Mouse (Mus musculus) naive thymus-derived CD4-positive, alpha-beta T cell, adult 2 months (primary cell): ENCODE measurements around the gene Gm6525.

Experiments
- DNase-seq: peaks from one replicate; pipeline ENCODE4 v3.0.0-alpha.2; 2011; ENCODE audit warnings: low read depth

Gm6525 gene

GRCm38 (mm10) chr3:84173581-84174154 is at the start of gene Gm6525:
TSS of gene Gm6525 (plus strand) at chr3:84174104.
- DNase-seq, result no peak

DNA sequence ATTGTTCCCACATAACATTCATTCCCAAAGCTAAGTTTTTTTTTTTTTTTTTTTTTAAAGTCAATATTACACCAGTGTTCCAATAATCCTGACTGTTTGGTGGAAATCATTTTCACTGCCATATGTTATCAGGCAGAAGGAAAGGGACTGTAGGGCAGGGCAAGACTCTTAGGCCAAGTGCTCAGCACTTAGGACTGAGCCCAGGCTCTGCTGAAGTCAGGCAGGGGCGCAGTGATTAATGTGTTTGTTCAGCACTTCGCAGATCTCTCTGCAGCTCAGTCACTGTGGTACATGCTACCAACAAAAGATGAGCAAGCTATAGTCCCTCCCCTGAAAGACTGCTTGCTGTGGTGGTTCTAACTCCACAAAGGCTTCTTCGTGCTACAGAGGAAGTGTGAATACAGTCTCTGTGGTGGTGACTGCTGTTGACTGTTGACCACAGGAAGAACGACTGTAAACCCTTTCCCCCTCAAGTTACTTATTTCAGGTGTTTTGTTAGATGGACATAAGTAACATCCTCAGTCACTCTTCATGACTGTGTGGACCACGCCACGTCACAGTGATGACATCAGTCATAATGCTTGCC is 48.1 kb upstream of the Gm6525 start:
- no peak for DNase-seq

- DNase-seq, result no peak
These were observed 47.2 kb upstream of the Gm6525 start for GRCm38 (mm10) chr3:84126721-84127120.

- no peak for DNase-seq
These were observed 46.5 kb upstream of the Gm6525 start for GRCm38 (mm10) chr3:84127431-84127830.

GRCm38 (mm10) chr3:84128871-84129870 is 44.7 kb upstream of the Gm6525 start:
- DNase-seq, result no peak

GRCm38 (mm10) chr3:84130776-84131175 is 43.1 kb upstream of the Gm6525 start:
- no peak for DNase-seq

GRCm38 (mm10) chr3:84131369-84131768 is 42.5 kb upstream of the Gm6525 start:
- no peak for DNase-seq

GRCm38 (mm10) chr3:84135387-84135786 is 38.5 kb upstream of the Gm6525 start:
- no peak for DNase-seq

GRCm38 (mm10) chr3:84135933-84136332 is 38.0 kb upstream of the Gm6525 start:
- DNase-seq, result no peak

DNA sequence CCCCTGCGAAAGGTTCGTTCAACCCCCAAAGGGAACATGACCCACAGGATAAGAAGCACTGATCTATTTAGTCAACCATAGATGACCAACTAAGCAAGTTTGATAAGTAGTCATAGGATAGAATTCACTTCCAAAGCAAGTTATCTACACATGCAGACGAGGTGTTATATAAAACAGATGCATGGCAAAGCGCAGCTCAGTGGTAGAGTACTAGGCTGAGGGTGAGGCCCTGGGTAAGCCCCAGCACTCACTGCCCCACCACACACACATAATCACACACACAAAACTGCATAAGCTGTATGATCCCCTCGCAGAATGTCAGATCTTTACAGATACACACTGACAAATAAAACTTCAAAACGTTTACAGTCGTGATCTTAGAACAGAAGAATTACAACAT is 37.4 kb upstream of the Gm6525 start:
- no peak for DNase-seq

DNA sequence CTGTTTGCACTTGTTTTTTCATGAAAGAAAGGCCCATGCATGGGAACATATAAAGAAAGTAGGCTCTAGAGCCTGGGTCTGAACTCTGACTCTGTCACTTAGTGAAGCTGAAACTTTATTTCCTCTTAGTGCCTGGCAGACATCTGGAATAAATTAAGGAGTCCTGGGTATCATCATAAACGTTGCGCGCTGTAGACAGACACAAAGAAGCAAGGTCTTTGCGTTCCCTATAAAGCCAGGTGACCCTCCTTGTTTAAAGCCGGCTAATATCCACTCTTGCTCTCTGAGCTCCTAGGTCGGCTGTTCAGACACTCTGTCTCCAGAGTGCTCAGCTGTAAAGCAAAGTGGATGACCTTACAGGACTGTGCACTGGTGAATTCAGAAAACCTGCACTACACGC is 33.0 kb upstream of the Gm6525 start:
- no peak for DNase-seq

DNA sequence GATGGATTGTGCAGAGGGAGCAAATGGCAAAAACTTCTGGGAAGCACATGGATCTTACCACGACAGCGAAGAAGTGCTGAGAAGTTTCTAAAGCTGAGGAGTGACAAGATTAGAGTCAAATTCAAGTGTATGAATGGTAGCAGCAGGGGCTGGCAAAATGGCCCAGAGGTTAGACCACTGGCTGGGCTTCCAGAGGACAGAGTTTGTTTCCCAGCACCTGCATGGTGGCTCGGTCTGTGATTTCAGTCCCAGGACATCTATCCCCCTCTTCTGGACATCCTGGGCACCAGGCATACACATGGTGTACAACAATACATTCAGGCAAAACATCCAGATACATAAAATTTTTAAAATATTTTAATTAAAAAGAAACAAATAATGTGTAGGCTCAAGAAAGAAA is 24.1 kb upstream of the Gm6525 start:
- DNase-seq, result no peak

GRCm38 (mm10) chr3:84154721-84155141 is 19.2 kb upstream of the Gm6525 start:
- DNase-seq, result no peak

GRCm38 (mm10) chr3:84155146-84155545 is 18.8 kb upstream of the Gm6525 start:
- no peak for DNase-seq

DNA sequence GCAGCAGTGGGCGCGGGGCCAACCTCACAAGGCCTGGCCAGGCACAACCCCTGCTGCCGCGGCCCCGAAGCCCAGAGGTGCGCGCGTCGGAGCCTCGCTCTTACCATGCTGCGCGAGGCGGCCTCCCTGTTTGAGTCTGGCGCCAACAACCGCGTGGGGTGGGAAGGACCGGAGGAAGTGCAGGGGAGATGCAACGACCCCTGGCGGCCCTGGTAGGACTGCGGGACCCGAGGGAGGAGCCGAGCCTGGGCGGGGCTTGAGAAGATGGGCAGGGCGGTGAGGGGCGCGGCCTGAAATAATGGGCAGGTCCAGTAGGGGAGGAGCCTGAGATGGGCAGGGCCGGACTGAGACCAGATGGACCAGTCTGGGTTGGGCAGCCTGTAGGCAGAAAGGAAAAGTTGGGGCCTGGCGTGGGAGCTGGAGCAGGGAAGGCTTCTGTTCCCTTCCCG is 18.3 kb upstream of the Gm6525 start, which contains the start of gene Mnd1:
Gene Mnd1 (minus strand): TSS at position 229 of the 449 bp plus-strand sequence.
- DNase-seq, result peak; percentile 92

DNA sequence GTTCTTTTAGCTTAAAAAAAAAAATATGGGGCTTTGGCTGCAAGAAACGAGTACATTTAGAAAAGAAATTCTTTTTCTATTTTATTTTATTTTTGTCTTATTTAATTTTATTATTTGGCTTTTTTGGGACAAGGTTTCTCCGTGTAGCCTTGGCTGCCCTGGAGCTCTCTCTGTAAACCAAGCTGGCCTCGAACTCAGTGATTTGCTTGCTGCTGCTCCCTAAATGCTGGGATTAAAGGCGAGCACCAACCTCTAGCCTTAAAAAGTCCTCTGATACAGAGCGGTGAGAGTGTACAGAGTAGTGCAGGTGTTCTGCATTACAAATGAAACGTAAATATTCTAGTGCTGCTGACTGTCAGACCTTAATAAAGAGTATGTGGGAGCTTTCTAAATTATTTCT is 17.8 kb upstream of the Gm6525 start:
- no peak for DNase-seq

GRCm38 (mm10) chr3:84157011-84157410 is 16.9 kb upstream of the Gm6525 start:
- DNase-seq, result no peak

DNA sequence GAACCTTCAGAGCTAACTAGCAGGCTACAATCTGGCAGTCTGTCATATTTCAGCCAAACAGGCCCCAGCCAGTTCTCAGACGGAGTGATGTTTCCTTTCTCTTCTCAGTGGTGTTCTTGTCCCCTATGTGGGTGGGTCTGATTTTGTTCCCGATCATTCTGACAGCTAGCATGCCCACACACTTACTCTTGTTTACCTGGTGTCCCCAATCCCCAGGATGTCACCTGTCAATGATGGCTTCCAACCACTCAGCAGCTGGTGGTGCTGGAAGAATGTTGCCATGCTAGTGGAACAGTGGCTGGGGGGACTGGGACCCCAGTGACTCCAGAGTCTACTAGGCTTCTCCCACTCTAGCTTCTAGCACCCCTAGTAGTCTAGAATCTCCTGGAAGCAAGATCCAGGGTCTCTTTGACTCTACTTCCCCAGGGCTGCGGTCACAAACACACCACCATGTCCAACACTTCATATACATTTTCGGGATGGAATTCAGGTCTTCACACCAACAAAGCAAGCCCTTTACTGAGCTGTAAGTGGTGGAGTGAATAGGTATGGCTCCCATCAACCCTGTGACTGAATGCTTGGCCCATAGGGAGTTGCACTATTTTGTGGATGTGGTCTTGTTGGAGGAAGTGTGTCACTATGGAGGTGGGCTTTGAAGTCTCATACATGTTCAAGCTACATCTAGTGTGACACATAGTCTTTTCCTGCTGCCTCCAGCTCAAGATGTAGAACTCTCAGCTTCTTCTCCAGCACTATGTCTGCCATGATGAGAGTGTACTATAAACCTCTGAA is 16.1 kb upstream of the Gm6525 start:
- no peak for DNase-seq

DNA sequence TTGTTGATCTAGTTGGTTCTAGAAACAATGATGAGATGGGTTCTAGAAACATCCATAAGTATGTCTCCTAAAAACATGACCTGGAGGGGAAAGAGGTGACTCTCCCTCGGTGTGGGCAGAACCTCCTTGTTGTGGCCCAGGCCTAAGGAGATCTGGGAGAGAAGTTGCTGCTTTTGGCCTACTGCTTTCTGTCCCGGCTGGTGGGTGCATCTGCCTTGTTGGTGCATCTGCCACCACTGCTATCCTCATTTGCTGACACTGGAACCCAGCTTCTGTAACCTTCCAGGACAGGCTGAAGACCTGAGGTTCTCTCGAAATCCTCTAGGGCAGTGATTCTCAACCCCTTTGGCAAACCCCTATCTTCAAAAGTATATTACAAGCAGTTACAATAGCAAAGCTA is 8.5 kb upstream of the Gm6525 start:
- DNase-seq, result no peak

DNA sequence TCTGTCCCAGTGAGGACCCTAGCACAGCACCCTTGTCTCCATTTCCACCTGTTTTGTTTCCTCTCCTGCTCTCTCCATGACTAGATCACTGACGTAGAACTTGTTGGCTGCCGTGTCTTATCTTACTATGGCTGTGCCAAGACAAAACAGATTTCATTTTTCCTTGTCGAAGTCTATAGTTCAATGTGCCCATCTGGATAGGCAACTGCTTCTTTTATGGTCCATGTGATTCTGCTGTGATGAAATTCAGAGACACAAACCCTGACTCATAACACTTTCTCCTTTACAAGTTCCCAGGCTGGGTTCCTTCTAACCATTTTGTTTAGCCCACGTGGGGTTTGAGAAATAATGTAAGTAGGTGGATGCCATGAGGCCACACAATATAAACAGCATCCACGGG is 7.8 kb upstream of the Gm6525 start:
- no peak for DNase-seq

DNA sequence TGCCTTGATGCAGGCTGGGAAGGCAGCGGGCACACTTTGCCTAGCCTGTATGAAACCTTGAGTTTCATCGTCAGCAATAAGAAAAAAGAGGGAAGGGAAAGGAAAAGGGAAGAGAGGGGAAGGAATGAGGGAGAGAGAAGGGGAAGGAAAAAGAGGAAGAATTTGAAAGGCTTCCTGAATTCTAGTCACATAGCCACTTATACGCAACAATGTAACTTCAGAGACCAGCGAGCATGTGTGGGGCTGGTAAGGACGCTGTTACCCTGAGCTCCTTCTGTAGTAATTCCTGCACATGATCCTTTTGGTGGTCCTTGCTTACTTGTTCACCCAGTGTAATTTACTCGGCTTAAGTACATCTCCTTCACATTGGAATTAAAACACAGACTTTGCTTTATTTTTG is 5.0 kb upstream of the Gm6525 start:
- no peak for DNase-seq

DNA sequence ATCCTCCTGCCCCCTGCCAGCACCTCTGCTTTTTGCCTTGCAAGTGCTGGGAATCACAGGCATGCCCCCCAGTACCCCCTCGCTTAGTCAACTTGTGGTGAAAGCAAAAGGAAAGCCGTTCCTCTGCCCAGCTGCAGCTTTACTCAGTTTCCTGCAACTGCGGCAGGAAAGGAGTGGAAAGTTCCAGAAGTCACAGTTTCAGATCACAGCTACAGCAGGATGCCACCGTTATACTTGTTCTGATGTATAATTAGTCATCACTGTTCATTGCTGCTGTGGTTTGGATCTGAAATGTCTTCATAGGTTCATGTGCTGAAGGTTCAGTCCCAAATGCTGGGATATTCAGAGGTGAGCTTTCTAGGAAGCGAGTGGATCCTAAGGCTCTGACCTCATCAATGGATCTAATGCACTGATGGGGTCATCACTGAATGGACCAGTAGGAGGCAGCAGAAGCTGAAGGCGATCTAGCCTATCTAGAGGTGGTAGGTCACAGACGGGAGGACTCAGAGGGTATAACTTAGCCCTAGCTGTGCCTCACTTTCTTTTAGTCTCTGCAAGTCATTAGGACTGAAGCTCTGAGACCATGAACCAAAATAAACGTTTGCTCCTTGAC is 4.4 kb upstream of the Gm6525 start:
- no peak for DNase-seq
